Mouse (Mus musculus): ENCODE results near the gene Tspan10.
A peak's percentile ranks its signal among the peaks of the same experiment; 100 is the strongest.
"Not testable (repeated sequence)": the region's sequence is repeated elsewhere in the genome, so short reads cannot be mapped to it uniquely, and the experiment has no call there.

Tspan10 gene

DNA sequence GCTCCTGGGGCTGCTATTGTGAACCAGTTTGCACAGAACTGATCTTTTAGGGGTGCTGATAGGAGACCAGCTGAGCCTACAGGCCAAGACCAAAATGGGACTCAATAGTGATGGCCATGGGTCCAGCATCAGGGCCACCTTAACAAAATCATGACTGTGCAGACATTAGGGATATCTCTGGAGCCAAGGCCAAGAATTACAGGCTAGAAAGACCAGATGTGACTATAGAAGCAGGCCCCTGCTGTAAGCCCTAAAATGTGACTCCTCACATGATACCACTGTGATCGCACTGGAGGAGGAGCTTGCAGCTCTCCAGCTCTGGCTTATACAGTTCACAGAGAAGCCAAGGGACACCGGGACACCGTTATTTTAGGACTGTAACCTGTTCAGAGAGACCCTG is at the start of gene Tspan10:
Gene Tspan10, plus strand, starts transcription at position 301 of the 400 bp plus-strand sequence.
- no peak for DNase-seq

- no peak for DNase-seq
Measured at GRCm38 (mm10) chr11:120395661-120396060, 46.8 kb upstream of the Tspan10 start.

DNA sequence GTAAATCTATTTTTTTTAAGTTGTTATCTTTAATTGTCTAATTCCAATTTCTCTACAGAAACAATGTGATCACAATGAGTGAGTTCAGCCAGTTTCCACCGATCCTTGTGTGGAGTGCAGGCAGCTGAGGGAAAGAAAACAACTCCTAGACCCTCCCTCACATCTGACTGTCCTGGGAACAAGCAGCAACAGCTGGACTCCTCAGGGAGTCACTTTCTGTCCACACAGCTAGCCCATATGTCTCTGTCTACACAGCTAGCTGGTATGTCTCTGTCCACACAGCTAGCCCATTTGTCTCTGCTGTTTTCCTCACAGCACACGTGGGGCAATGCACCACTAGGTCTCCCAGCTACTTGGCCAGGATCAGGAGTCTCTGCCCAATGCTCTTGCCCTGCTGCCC is 44.8 kb upstream of the Tspan10 start:
- DNase-seq: no peak

GRCm38 (mm10) chr11:120399319-120399718 is 43.1 kb upstream of the Tspan10 start:
- no peak for DNase-seq

GRCm38 (mm10) chr11:120404814-120405213 is 37.6 kb upstream of the Tspan10 start:
- no peak for DNase-seq

DNA sequence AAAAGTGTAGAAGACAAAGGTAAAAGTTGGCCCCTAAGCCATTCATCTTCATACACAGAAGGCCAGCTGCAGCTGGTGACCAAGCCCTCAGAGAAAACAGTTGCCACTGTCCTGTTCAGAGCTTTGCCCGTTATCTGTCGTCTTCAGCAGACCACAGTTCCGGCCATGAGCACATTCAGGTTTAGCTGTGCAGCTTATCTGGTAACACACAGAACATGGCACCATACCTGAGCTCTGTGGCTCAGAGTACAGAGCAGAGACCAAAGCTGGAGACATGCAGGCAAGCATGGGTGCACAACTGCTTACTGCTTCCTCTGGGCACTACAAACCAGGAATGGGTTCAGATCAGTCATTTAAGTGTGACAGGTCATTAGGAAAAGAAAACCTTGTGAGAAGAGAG is 36.6 kb upstream of the Tspan10 start:
- DNase-seq: no peak

GRCm38 (mm10) chr11:120406445-120406844 is 36.0 kb upstream of the Tspan10 start:
- no peak for DNase-seq

- not testable (repeated sequence) for DNase-seq
Measured at GRCm38 (mm10) chr11:120413621-120414020, 28.8 kb upstream of the Tspan10 start.

GRCm38 (mm10) chr11:120417852-120418251 is 24.6 kb upstream of the Tspan10 start:
- DNase-seq: no peak

DNA sequence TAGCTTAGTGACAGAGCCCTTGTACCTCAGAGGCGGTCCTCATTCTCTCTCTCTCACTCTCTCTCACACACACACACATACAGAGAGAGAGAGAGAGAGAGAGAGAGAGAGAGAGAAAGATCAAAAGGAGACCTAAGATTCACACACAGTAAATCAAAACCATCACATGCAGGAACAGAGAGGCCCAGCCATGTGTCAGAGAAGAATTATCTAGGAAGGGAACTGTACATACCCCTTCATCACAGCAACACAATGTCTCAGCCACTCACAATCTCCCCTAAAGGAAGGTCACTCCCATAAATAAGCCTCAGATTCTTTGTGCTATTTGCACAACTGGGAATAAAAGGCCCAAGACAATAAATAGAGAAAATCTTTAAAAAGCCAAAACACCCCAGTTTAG is 23.9 kb upstream of the Tspan10 start:
- no peak for DNase-seq

GRCm38 (mm10) chr11:120422651-120423568 is 19.5 kb upstream of the Tspan10 start:
- DNase-seq: no peak

GRCm38 (mm10) chr11:120423569-120424295 is 18.7 kb upstream of the Tspan10 start:
- DNase-seq: peak; percentile 81 to 82

- DNase-seq: no peak
Measured at GRCm38 (mm10) chr11:120426727-120427126, 15.7 kb upstream of the Tspan10 start.

GRCm38 (mm10) chr11:120437152-120437856 is 5.1 kb upstream of the Tspan10 start, which contains the start of gene Nploc4:
Gene Nploc4, minus strand, starts transcription at chr11:120437708.
- peak; percentile 93 to 95 for DNase-seq

DNA sequence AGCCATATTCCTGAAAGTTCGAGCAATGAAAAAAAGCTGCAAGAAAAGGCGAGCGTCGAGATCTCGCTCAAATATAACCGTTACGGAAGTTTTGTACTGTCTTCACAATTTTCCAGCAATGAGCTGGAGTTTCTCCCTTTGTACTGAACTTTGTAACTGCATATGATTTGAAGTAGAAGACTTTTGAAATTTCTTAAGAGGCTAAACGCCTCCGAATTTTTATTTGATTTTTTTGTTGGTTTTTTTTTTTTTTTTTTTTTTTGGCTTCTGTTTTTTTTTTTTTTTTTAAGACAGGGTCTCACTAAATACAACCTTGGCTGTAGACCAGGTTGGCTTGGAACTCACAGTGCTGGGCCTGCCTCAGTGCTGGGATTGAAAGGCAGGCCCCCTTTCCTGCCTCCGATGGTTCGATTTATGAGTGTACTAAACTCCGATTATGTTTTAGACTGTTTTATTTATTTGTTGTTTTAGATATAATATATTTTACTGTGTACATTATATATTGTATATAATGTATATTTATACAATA is 4.5 kb upstream of the Tspan10 start:
- no peak for DNase-seq

DNA sequence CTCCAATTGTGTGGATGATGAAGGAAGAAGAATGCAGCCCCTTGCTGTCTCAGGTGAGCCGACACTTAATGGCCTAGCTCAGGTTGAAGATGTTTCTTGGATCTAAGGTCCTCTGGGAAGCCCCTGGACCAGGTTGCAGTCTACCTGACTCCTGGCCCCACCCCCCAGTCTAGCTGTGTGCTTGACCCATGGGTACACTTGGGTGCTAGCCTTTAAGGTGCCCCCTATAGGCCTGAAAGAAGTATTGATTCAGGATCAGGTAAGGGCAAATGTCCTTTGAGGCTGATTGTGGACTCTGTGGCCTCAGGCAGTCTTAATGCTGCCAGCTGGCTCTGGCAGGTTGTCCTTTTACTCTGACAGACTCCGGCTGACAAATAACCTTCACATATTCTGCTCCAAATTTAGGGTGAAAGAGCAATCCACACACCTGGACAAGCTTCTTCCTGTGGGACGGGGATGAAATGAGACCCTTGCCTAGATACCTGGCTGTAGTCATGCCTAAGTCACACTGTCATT is 379 bp downstream of the Tspan10 start:
- DNase-seq: no peak

GRCm38 (mm10) chr11:120444106-120444505 is 1.7 kb downstream of the Tspan10 start:
- DNase-seq: no peak

DNA sequence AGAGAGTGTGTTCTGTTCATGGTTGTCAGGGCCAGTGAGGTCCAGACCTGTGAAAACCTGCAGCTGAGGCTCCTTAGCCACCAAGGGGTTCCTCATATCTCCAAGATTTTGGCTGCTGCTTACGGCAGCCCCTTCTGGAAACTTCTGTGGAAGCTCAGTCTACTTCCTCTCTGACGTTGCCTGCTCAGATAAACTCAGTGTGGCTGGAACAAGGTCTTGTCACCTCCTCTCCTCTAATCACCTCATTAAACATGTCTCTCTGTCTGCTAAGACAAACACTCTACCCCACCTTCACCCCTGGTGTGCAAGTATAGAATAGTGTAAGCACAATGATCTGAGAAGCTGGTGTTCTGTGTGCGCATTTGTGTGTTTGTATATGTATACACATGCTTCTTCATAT is 3.0 kb downstream of the Tspan10 start:
- DNase-seq: no peak

GRCm38 (mm10) chr11:120447179-120447578 is 4.7 kb downstream of the Tspan10 start:
- DNase-seq: no peak

DNA sequence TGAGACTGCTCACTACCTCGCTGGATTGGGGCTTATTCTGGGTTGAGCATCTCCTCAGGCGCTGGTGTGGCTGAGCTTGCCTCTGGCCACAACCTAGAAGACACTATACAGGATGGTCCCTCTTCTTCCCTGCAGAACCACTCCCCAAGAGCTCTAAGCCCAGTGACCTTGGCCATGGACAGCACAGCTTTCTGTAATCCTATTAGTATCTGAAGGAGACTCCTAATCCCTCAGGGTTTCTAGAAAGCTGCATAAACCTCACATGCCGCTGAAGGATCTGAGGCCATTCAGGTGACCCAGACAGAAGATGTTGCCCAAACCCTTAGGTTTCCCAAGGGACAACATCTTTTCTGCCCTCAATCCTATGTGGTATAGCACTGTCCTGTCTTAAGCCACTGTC is 9.8 kb downstream of the Tspan10 start:
- no peak for DNase-seq

GRCm38 (mm10) chr11:120453306-120453705 is 10.9 kb downstream of the Tspan10 start, which contains the start of gene Pde6g:
Gene Pde6g, minus strand, starts transcription at chr11:120453500.
- DNase-seq: no peak

GRCm38 (mm10) chr11:120454965-120455364 is 12.5 kb downstream of the Tspan10 start:
- DNase-seq: no peak

DNA sequence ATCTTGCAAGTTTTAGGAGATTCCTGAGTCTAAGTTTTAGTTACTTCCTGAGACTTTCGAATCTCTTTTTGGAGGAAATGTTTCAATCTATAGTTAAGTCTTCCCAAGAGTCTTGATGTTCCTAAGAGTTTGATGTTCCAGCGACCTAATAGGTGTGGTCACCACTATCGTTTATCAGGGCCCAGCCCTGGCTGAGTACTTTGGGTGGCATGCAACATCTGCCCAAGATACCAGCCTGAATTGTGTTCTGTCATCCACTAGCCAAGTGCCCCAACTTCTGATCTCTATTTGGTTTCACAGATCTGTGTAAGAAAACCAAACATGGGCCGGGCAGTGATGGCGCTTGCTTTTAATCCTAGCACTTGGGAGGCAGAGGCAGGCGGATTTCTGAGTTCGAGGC is 13.0 kb downstream of the Tspan10 start:
- no peak for DNase-seq

All from cerebellum, postnatal 14 days (tissue).